Mouse (Mus musculus) frontal cortex, postnatal 14 days (tissue): ENCODE data around the gene Lias.

ENCODE experiments used
- DNase-seq, 2 experiments: peaks; one replicate each; pipeline ENCODE4 v3.0.0; 2022; ENCODE audit warnings: low spot score in 2 of 2

Gene Lias

GRCm38 (mm10) chr5:65390648-65391644 lies at the start of gene Lias, which contains the start of gene Rpl9:
Lias (plus strand) TSS chr5:65391497.
Rpl9 (minus strand) TSS chr5:65391444.
- peak; percentile 99 for DNase-seq

DNA sequence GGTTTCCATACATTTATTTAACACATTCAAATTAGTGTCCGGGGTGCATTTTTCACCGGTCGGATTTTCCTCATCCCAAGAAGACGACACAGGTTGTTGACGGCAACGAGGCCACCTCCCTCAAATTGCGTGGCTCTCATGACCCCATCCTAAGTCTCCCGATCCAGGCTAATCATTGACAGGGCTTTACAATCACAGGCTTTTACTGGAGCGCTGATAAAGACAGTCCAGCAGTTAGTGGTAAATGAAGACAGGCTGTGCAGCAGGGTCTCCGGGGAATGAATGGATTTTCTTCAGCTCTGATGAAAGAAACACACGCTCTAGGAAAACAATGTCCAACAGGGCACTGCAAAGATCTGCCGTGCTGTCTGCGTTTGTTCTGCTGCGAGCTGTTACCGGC lies 43.1 kb upstream of the Lias start, which contains the start of gene Klb:
Gene Klb, plus strand, starts transcription at position 147 of the 400 bp plus-strand sequence.
- DNase-seq = no peak

- DNase-seq = no peak
These were observed 40.8 kb upstream of the Lias start for GRCm38 (mm10) chr5:65350508-65350907.

DNA sequence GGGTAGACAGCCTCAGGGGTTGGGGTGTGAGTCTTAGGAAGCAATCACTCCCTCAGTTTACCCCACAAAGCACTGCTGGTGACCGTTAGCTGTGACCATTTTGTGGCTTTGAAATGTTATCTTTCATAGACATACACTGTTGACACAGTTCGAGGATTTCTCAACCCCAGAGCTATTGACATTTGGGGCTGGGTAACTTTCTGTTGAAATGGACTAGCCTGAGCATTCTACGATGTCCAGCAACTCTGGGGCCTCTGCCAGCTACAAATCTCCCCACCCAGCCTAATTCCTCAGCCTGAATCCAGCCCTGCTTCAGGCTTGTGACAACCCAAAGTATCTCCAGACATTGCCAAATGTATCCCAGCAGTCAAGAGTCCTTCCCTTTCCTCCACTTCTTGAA lies 37.2 kb upstream of the Lias start:
- DNase-seq = no peak

DNA sequence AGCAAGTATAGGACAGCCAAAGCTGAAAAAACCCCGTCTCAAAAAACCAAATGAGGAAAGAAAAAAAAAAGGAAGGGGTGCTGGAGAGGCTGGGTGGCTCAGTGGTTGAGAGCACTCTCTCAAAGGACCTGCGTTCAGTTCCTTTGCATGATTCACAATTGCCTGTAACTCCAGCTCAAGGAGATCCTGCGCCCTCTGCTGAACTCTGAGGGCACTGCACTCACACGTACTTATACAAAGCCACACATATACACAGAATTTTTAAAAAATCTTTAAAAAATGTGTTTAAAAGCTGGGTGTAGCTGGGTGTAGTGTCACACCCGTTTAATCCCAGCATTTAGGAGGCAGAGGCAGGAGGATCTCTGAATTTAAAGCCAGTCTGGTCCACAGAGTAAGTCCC lies 36.3 kb upstream of the Lias start:
- no peak for DNase-seq

- no peak for DNase-seq
These were observed 34.4 kb upstream of the Lias start for GRCm38 (mm10) chr5:65356851-65357250.

DNA sequence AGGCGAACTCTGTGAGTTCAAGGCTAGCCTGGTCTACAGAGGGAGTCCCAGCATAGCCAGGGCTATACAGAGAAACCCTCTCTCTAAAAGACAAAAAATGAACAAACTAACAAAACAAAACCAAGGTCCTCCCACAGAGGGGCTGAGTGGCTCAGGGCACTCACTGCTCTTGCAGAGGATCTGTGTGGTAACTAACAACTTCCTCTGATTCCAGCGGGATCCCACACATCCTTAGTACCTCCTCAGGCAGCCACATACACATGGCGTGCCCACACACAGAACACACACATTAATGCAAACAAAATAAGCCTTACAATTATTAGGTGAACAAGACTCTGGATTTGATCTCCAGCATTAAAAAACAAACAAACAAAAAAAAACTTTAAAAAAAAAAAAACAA lies 33.5 kb upstream of the Lias start:
- no peak for DNase-seq

- DNase-seq = no peak
These were observed 23.5 kb upstream of the Lias start for GRCm38 (mm10) chr5:65367837-65368236.

GRCm38 (mm10) chr5:65371551-65371950 lies 19.7 kb upstream of the Lias start:
- no peak for DNase-seq

DNA sequence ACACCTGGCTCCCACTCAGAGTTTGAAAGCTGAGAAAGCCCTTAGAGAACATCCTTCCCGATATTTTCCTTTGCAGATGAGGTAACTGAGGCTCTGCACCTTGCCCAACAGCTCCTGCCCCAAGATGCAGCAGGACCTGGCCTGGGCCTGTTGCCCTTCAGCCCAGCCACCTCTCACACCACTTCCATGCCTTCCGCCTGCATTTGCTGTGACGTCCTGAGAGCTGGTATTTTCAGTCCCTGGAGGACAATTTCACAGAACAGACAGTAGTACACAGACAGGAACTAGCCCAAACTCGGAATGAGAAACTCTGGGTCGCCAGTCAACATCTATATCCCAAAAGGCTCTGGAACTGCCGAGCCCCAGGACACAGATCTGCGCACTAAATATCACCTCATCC lies 16.6 kb upstream of the Lias start:
- no peak for DNase-seq

DNA sequence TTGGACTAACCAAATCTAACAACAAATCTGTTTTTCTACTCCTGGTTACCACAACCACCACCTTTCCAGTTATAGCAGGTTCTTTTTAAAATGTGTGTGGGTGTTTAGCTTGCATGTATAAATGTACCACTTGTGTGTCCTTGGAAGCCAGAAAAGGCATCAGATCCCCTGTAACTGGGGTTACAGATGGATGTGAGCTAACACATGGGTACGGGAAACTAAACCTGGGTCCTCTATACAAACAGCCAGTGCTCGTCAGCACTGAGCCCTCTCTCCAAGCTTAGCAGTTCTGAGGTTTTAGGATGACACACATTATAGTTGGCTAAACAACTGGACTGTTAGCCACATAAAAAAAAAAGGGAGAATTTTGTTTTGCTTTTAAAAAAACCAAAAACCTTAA lies 5.6 kb upstream of the Lias start:
- no peak for DNase-seq

GRCm38 (mm10) chr5:65387008-65387867 lies 4.1 kb upstream of the Lias start:
- no peak for DNase-seq

- DNase-seq = no peak
These were observed 456 bp downstream of the Lias start for GRCm38 (mm10) chr5:65391753-65392152.

- DNase-seq = no peak
These were observed 3.1 kb downstream of the Lias start for GRCm38 (mm10) chr5:65394425-65394824.

DNA sequence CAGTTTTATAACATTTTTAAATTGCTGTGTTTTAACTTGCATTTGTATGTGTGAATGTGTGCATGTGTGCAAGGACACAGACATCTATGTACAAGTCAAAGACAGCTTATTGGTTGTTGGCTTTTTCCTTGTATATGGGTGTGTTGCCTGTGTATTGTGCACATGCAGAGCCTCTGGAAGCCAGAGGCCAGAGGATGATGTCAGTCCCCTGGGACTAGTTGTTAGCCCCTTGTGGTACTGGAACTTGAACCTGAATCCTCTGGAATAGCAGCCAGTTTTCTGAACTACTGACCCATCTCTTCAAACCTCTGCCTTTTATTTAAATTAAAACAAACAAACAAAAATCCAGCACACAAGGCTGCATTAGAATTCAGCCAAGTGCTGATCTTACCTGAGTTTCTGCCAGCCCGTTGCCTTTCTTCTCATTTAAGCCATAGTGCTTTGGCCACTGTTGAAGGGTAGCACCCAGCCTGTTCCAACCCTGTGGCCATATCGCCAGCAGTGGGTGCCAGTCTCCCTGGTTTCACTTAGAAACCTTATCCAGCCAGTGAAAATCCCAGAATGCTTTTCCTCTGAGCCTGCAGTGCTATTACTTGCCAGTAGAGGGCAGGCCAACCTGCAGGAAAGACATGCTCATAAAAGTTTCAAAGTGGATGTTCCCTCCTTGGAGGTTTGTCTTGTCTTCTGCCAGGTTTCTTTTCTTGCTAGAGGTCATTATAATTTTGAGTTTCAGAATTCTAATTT lies 10.1 kb downstream of the Lias start:
- peak; percentile 70 to 81 for DNase-seq

DNA sequence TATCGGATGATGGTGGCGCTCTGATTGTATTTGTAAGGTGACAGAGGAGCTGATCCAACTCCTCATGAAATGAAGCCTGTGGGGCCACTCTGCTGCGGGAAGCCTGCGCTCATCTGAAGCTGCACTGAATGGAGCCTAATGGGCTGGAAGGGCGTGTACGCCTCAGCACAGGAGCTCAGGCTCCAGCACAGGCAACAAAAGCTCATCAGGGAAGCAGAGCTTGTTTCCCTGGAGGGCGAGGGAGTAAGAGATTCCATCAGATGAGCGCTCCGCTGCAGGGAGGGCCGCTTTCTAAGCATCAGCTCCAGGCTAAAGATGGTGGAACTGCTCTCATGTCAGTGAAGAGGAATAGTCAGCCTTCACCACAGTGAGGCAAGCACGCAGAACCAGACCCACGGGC lies 16.7 kb downstream of the Lias start:
- DNase-seq = no peak

GRCm38 (mm10) chr5:65415653-65416458 lies 24.6 kb downstream of the Lias start:
- DNase-seq = no peak

- DNase-seq = no peak
These were observed 27.8 kb downstream of the Lias start for GRCm38 (mm10) chr5:65419136-65419535.

DNA sequence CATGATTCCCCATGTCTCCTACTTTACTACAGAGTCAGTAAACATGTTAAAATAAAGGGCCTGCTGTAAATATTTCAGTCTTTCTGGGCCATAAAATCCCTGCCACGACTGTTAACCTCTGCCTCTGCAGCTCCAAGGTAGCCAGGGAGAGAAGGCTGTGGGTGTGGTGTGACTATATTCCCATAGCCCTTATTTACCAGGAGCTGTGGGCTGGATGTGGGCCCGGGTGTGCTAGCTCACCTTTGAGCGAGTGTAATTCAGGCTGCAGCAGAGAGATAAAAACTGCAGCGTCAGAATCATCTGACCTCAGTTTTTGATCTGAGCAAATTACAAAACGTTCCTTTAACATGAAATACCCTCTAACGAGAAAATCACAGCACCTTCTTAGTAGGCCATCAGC lies 29.5 kb downstream of the Lias start:
- no peak for DNase-seq

DNA sequence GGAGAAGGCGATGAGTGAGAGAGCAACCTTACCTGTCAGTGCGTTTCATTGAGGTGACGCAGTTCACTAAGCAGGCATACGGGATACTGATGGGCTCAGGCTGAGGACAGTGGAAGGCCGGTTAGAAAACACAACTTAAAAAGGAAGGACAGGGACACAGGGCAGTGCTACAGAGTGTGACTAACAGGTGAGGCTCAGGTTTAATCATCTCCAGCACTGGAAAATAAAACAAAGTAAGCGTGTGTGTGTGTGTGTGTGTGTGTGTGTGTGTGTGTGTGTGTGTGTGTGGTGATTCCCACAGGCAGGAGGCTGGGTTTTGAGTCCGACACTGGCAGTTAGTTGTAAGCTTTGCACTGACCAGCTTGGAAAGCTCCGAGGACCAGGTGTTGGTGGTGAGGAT lies 31.5 kb downstream of the Lias start:
- no peak for DNase-seq

GRCm38 (mm10) chr5:65424215-65424614 lies 32.9 kb downstream of the Lias start:
- DNase-seq = no peak
